Mouse (Mus musculus): Measurements from ENCODE around the gene Rab35.
A peak's percentile ranks its signal among the peaks of the same experiment; 100 is the strongest.

Gene Rab35

DNA sequence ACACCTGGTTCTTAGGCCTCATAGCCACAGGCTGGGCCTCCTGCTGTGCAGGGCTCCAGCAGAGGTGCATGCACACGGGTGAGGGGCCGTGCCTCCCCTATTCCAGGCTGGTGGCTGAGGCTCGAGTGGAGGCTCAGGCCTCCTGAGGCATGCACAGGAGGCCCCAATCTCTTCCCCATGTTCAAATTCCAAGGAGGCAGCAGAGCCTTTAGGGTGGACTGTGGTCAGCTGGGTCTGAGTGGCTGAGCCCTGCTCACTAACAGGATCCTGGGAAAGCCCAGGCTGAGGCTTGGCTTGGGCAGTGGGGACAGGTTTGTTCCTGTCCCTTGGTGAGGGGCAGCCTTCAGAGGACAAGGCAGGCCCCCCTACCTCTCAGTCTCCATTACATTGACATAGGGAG lies 17.2 kb downstream of the Rab35 start:
- DNase-seq (ENCODE audit: low read depth, low spot score): no peak

GRCm38 (mm10) chr5:115649699-115650098 lies 18.0 kb downstream of the Rab35 start:
- DNase-seq (ENCODE audit: low read depth, low spot score): no peak

GRCm38 (mm10) chr5:115650885-115651284 lies 19.2 kb downstream of the Rab35 start:
- DNase-seq (ENCODE audit: low read depth, low spot score): no peak

DNA sequence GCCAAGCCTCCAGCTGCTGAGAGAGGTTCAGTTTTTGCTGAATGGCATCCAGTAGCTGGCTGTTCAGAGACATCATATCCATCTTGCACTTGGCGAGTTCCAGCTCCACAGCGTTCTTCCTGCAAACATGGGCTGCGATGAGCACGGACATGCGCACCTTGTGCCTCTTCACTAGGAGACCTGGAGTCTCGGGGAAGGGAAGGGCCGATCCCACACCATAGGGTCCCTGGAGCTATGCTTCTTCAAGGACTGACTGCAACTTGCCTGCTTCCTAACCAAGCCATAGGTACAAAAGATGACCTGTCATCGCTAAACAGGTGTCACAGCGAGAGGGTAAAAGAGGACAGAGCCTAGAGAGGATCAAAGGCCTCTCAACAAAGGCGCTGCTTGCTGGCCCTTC lies 20.1 kb downstream of the Rab35 start:
- no peak for DNase-seq (ENCODE audit: low read depth, low spot score)

DNA sequence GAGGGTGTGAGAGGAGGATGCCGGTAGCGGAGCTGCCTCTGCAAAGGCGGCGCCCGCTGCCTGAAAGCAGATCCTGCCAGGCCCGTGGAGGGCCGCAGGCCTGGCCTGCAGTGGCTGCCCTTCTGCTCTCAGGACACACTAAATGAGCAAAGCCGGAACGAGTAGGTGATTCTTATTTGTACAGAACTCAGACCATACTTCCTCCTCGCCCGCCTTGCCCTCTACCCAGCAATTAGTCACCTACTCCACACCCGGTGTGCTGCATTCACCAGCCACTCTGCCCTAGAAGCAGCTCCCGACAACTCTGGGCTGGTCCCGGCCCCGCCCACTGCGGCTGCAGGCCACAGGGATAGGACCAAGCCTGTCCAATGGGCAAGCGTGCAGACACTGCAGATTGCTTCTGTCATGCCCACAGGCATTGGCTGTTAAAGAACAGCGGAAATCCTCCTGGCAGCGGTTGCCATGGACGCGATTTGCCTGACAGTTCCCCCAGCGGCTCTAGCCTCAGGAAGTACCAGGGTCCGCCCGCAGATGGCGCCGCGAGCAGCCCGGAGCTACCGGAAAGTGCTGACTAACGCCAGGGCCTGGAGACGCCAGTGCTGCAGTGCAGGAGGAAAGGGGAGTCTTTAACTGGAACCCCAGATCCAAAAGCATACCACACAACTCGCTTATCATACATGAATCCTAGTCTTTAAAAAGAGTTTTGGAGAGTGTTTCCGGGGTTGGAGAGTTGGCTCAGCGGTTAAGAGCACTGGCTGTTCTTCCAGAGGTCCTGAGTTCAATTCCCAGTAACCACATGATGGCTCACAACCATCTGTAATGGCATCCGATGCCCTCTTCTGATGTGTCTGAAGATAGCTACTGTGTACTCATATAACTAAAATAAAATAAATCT lies 21.2 kb downstream of the Rab35 start:
- DNase-seq (ENCODE audit: low read depth, low spot score): peak; percentile 98

DNA sequence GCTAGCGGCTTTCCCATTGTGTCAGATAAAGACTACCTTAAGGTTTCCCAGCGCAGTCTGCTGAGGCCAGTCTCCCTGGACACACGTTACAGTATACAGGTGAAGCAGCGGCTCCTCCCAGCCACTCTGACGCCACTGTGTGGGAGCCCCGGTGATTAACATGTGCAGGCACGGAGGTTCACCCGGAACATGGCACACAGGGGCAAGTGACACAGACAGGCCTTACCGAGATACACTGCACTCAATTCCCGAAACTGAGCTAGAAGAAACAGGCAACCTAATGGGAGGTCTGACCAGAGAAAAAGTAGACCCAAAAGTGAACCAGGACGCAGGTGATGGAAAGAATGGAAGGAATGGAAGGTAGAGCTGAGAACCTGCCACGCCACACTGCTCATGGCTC lies 22.1 kb downstream of the Rab35 start:
- no peak for DNase-seq (ENCODE audit: low read depth, low spot score)

GRCm38 (mm10) chr5:115656677-115657076 lies 25.0 kb downstream of the Rab35 start:
- DNase-seq (ENCODE audit: low read depth, low spot score): no peak

DNA sequence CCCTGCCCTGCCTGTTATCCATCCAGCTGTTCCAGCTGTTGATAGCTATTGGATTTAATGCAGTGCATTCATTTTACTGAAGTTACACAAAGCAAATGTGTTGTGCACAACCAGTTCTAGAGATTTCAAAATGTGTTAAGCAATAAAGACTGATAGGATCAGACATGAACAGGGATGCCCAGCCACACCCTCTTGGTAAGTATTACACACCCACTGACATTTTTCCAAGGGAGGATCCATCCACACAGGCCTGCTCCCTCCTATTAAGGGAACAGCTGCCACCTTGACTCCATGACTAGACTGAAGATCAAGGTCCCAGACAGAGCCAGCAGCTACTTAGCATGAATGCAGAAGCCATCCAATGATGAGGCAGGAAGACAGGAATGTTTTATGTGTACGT lies 25.5 kb downstream of the Rab35 start:
- DNase-seq (ENCODE audit: low read depth, low spot score): no peak

DNA sequence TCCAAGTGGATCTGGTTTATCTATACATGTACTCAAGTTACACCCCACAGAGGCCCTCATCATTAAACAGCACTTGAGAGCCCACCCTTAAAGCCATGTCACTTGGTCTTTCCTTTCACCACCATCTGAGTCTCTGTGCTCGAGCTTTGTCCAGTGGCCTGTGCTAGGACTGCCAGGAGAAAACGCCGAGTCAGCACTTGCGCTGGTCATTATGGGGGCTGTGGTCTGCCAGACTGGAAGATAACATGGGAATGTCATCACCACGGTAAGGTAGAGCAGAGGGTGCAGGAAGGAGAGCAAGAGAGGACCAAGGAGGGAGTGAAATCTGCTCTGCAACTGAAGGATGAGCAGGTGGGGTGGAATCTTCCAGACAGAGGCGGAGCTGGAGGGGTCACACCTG lies 26.6 kb downstream of the Rab35 start:
- DNase-seq (ENCODE audit: low read depth, low spot score): no peak

DNA sequence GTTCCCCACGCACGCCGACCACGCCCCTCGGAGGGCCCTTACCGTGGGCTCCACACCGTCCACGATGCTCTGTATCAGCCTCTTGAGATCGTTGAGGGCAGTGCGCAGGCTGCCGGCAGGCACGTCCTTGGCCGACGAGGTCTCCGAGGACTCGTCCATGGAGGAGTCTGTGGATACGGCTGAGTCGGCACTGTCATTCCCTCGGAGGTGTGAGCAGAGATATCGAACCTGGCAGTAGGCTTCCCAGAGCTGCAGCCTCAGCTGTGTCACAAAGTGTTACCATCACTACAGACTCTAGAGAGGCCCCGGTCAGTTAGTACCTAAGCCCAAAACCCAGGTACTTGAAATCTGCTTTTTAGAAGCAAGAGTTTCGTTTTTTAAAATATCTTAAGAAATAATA lies 30.9 kb downstream of the Rab35 start:
- no peak for DNase-seq (ENCODE audit: low read depth, low spot score)

DNA sequence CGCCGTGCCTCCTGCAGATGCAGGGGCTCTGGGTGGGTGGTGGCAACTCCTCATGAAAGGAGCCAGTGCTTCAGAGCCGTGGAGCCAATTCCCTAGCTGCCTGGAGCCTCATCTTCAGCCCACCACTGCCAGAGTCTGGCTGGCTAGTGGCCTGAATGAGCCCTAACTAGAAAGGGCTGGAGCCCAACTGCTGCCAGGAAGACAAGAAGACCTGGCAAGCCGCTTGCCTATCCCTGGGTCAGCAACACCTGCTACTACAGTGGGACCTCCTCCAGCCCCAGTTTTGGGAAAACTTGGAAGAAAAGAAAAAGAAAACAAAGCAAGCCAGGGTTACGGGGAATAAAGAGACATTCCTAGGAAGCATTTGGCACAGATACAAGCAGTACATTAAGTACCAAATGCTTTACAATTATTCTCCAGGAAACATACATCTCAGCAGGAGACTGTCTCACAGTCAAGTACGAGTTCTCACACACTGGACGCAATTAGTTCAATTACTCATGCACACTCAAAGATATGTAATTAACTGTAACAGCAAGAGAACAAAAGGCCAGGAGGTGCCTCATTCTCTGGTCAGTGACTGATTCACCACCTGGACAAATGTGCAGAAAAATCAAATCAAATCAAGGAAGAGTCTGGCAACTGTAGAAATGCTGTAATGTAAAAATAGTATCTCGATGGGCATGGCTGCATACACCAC lies 34.8 kb downstream of the Rab35 start:
- no peak for DNase-seq (ENCODE audit: low read depth, low spot score)

DNA sequence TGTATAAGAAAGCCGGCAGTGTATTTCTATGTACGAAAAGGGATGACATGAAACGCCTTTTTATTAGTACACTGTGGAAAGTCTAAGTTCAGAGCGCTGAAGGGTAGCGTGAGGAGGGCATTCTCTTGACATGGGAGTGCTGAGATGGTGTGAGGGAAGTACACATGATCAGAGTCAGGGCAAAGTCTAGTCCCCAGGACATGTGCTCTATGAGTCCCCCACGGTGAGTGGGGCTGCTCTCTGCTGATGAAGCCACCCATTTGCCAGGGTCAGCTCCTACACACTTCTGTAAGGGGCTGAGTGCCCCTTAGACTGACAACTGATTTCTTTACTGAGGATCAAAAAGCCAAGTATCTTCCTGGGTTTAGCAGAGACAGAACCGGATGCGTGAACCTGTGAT lies 35.5 kb downstream of the Rab35 start:
- no peak for DNase-seq (ENCODE audit: low read depth, low spot score)

DNA sequence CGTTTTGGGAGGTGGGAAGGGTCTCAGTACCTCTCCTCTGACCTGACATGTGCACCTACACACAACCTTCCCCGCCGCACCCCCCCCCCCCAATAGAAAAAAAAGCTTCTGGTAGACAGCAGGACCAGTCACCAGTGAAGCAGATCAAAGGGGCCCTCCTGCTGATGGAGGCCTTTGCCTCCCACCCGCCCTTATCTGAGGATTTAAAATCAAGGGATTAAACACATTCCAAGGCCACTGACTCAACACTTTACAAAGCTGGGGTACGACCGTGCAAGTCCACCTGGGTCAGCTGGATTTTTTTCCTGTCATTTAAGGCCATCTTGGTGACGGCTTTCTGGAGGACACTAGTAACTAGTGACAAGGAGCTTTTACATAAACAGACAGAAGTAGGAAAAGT lies 36.2 kb downstream of the Rab35 start:
- DNase-seq (ENCODE audit: low read depth, low spot score): no peak

DNA sequence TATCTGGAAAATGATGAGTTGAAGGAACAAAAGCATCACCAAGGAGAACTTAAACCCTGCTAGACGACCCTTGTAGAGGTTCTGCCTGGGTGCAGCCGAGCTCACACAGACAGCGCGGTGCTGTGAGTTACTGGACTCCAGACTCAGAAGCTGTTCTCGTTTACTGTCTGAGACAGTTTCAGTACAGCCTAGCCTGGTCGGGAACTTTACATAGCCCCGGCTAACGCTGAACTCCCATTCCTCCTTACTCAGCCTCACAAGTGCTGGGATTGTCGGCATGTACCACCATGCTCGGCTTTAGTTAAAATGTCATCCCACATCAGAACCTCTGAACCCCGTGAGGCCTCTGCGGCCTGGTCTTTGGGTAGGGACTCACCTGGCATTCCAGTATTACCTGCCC lies 37.3 kb downstream of the Rab35 start:
- DNase-seq (ENCODE audit: low read depth, low spot score): no peak

GRCm38 (mm10) chr5:115669974-115670373 lies 38.3 kb downstream of the Rab35 start:
- no peak for DNase-seq (ENCODE audit: low read depth, low spot score)

DNA sequence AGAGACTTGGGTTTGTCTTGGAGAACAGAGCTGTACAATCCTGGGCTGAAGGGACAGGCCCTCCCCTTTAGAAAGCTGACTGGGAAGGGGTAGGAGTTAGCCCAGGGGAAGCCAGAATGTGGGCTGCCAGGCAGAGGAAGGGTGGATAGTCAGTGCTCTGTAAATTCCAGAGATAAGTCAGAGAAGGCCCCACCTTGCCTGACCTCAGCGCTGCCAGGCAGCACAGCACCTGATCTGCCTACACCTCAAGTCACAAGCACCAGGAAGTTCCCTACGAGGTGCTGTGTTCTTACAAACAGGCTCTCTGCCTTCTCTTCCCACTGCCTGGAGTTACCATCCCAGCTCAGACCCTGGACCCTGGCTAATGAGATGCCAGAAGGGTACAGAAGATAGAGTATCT lies 38.7 kb downstream of the Rab35 start:
- DNase-seq (ENCODE audit: low read depth, low spot score): no peak

DNA sequence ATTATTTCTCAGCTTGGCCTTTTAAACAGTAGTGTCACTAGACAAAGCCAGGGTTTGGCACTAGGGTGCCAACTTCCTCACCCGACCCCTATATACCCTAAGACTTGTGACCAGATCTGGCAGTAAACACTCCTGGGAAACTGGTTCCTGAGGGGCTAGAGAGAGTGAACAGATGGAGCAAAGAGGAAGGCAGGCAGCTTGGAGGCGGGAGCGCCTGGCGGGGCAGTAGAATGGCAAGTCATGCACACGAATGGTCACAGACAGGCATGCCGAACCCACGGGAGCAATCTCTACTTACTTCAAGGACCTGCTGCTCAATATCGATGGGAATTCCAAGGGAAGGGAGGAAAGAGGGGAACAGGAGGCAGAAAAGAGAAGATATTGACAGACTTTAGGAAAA lies 40.1 kb downstream of the Rab35 start:
- no peak for DNase-seq (ENCODE audit: low read depth, low spot score)

GRCm38 (mm10) chr5:115685126-115685525 lies 53.4 kb downstream of the Rab35 start:
- no peak for DNase-seq (ENCODE audit: low read depth, low spot score)

GRCm38 (mm10) chr5:115686716-115687115 lies 55.0 kb downstream of the Rab35 start:
- no peak for DNase-seq (ENCODE audit: low read depth, low spot score)

DNA sequence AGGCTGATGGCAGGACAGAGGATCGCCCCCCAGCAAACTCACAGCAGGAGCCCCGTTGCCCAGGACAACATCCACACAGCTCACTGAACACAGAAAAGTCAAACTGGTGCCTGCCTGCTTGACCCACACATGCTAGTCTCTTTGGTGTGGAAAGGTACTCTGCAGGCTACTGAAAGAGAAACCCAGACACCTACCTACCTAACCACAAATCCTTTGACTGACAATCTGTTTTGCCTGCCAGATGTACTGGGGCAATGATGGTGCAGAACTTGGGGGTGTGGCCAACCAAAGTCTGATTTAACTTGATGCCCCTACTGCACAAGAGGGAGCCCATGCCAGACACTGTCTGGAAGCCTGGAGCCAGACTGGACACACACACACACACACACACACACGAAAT lies 61.6 kb downstream of the Rab35 start:
- DNase-seq (ENCODE audit: low read depth, low spot score): no peak

- no peak for DNase-seq (ENCODE audit: low read depth, low spot score)
These were observed 63.6 kb downstream of the Rab35 start for GRCm38 (mm10) chr5:115695191-115695770.

- DNase-seq (ENCODE audit: low read depth, low spot score): no peak
These were observed 65.1 kb downstream of the Rab35 start for GRCm38 (mm10) chr5:115696811-115697210.

Measured in forelimb bud, embryonic 11.5 days (tissue).